Mouse (Mus musculus): ENCODE results near the gene Cep19. TPM values are rescaled to one million over a fixed set of nuclear protein-coding genes. Genes with fewer than 3 reads are reported as not detected.

Gene Cep19
- total and polyA plus RNA-seq, 3 experiments = 7.1 to 8.7 TPM; not detected in 1

GRCm38 (mm10) chr16:32154437-32154836 lies 54.8 kb downstream of the Cep19 start:
- no peak overlapping the region for H3K27ac ChIP-seq (ENCODE audit: control insufficient read depth, low read depth, low read length)
- H3K79me2 ChIP-seq (ENCODE audit: control insufficient read depth, insufficient read depth, low read length, poor library complexity) = peaks cover 12% of the 10 kb centered on the region; the same call in 1 of the 2 replicates
- H3K36me3 ChIP-seq (ENCODE audit: control insufficient read depth in 1 of 2, insufficient read depth in 2 of 2, low read length in 2 of 2) = peaks cover 0 to 7% of the 10 kb centered on the region in 2 experiments; a peak in 3 of 4 replicates
- H3K9me3 ChIP-seq (replicated peaks; ENCODE audit: insufficient read depth, low read length) = no peaks in the 10 kb centered on the region
- no peak overlapping the region for H3K4me3 ChIP-seq (ENCODE audit: control insufficient read depth in 1 of 2, insufficient read depth in 1 of 2, low read depth in 2 of 2, low read length in 2 of 2)
- DNase-seq (ENCODE audit: low read depth, low spot score) = no peak
- no peaks in the 10 kb centered on the region for H3K4me1 ChIP-seq (ENCODE audit: control insufficient read depth in 1 of 2, insufficient read depth in 2 of 2, low read length in 2 of 2)
- no peak overlapping the region for H3K9ac ChIP-seq (ENCODE audit: control insufficient read depth, low read depth, low read length, poor library complexity, severe bottlenecking)
- no peaks in the 10 kb centered on the region for H3K27me3 ChIP-seq (ENCODE audit: control insufficient read depth in 1 of 2, insufficient read depth in 2 of 2, low read length in 2 of 2)
- TF ChIP-seq KAT2A (conservative IDR thresholded peaks at IDR 0.05; ENCODE audit: low read depth, low read length) (no peak), GATA1 (IDR thresholded peaks at IDR 0.05; ENCODE audit: low read depth, low read length) (no peak), ZKSCAN1 (IDR thresholded peaks at IDR 0.05; ENCODE audit: low read depth, low read length) (no peak), MYB (IDR thresholded peaks at IDR 0.05; ENCODE audit: low read depth, low read length) (no peak), HCFC1 (IDR thresholded peaks at IDR 0.05; ENCODE audit: low read depth, low read length) (no peak), ZNF384 (IDR thresholded peaks at IDR 0.05; ENCODE audit: low read depth, low read length) (no peak), TBP (IDR thresholded peaks at IDR 0.05; ENCODE audit: low read depth, low read length) (no peak), USF1 (IDR thresholded peaks at IDR 0.05; ENCODE audit: low read depth, low read length) (no peak), MEF2A (IDR thresholded peaks at IDR 0.05; ENCODE audit: extremely low read depth, insufficient replicate concordance, low read depth, low read length, poor library complexity, severe bottlenecking) (no peak), TCF12 (IDR thresholded peaks at IDR 0.05; ENCODE audit: low read depth, low read length) (no peak), NELFE (IDR thresholded peaks at IDR 0.05; ENCODE audit: low read depth, low read length) (no peak), MAX (IDR thresholded peaks at IDR 0.05; ENCODE audit: low read length) (no peak)

DNA sequence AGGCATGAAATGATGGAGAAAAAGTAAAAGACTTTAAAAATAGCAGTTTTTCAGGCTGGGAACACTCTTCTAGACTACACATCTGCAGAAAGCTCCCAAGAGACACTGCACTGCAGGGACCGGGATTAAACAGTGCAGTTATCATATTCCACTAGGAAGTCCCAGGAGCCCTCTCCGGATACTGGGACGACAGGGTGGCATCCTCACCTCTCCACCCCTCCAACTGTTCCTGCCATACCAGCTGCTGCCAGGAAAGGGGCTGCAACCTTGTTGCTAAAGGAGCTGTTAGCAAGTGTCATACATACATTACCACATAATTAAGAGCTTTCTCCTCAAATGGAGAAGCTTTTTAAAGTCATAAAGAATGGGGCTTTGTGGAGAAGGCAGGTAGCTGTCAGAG lies 57.1 kb downstream of the Cep19 start:
- Histone ChIP-seq H3K36me3 (ENCODE audit: control insufficient read depth in 1 of 2, insufficient read depth in 2 of 2, low read length in 2 of 2) (peaks cover 0 to 7% of the 10 kb centered on the region in 2 experiments), H3K79me2 (ENCODE audit: control insufficient read depth, insufficient read depth, low read length, poor library complexity) (peaks cover 27% of the 10 kb centered on the region), H3K9ac (ENCODE audit: control insufficient read depth, low read depth, low read length, poor library complexity, severe bottlenecking) (no peak overlapping the region), H3K4me3 (ENCODE audit: control insufficient read depth in 1 of 2, insufficient read depth in 1 of 2, low read depth in 2 of 2, low read length in 2 of 2) (no peak overlapping the region), H3K9me3 (replicated peaks; ENCODE audit: insufficient read depth, low read length) (no peaks in the 10 kb centered on the region), H3K27ac (ENCODE audit: control insufficient read depth, low read depth, low read length) (no peak overlapping the region), H3K4me1 (ENCODE audit: control insufficient read depth in 1 of 2, insufficient read depth in 2 of 2, low read length in 2 of 2) (no peaks in the 10 kb centered on the region), H3K27me3 (ENCODE audit: control insufficient read depth in 1 of 2, insufficient read depth in 2 of 2, low read length in 2 of 2) (no peaks in the 10 kb centered on the region)
- DNase-seq (ENCODE audit: low read depth, low spot score) = no peak
- no peak for TF ChIP-seq ELF1 (IDR thresholded peaks at IDR 0.05; ENCODE audit: low read depth, low read length)
- TF ChIP-seq RCOR1 (IDR thresholded peaks at IDR 0.05; ENCODE audit: low read depth, low read length) = no peak

GRCm38 (mm10) chr16:32157369-32157768 lies 57.8 kb downstream of the Cep19 start:
- peaks cover 33% of the 10 kb centered on the region for H3K79me2 ChIP-seq (ENCODE audit: control insufficient read depth, insufficient read depth, low read length, poor library complexity)
- H3K27me3 ChIP-seq (ENCODE audit: control insufficient read depth in 1 of 2, insufficient read depth in 2 of 2, low read length in 2 of 2) = no peaks in the 10 kb centered on the region
- no peak overlapping the region for H3K9ac ChIP-seq (ENCODE audit: control insufficient read depth, low read depth, low read length, poor library complexity, severe bottlenecking)
- peaks cover 5 to 7% of the 10 kb centered on the region in 2 experiments for H3K36me3 ChIP-seq (ENCODE audit: control insufficient read depth in 1 of 2, insufficient read depth in 2 of 2, low read length in 2 of 2)
- no peak overlapping the region for H3K27ac ChIP-seq (ENCODE audit: control insufficient read depth, low read depth, low read length)
- no peak for TF ChIP-seq ZNF384 (IDR thresholded peaks at IDR 0.05; ENCODE audit: low read depth, low read length)
- no peak for TF ChIP-seq MEF2A (IDR thresholded peaks at IDR 0.05; ENCODE audit: extremely low read depth, insufficient replicate concordance, low read depth, low read length, poor library complexity, severe bottlenecking)
- TF ChIP-seq POLR2A (IDR thresholded peaks at IDR 0.05; ENCODE audit: control insufficient read depth in 1 of 2, insufficient read depth in 1 of 2, low read depth in 1 of 2, low read length in 2 of 2, poor library complexity in 1 of 2) = no peak
- no peak for TF ChIP-seq MAX (IDR thresholded peaks at IDR 0.05; ENCODE audit: low read length)
- no peak for TF ChIP-seq MAFK (IDR thresholded peaks at IDR 0.05; ENCODE audit: borderline replicate concordance, low read depth, low read length)
- no peak for TF ChIP-seq JUND (IDR thresholded peaks at IDR 0.05; ENCODE audit: low read depth, low read length)
- TF ChIP-seq CHD2 (IDR thresholded peaks at IDR 0.05; ENCODE audit: low read length) = no peak
- no peak for TF ChIP-seq CHD1 (IDR thresholded peaks at IDR 0.05; ENCODE audit: low read depth, low read length)
- no peak for TF ChIP-seq MXI1 (IDR thresholded peaks at IDR 0.05; ENCODE audit: low read depth, low read length)
- TF ChIP-seq POLR2AphosphoS2 (IDR thresholded peaks at IDR 0.05; ENCODE audit: low read length) = no peak
- no peak for TF ChIP-seq GATA1 (IDR thresholded peaks at IDR 0.05; ENCODE audit: low read depth, low read length)
- no peak for TF ChIP-seq KAT2A (conservative IDR thresholded peaks at IDR 0.05; ENCODE audit: low read depth, low read length)
- TF ChIP-seq ETS1 (IDR thresholded peaks at IDR 0.05; ENCODE audit: low read depth, low read length) = no peak
- no peak for DNase-seq (ENCODE audit: low read depth, low spot score)
- peaks cover 0 to 3% of the 10 kb centered on the region in 2 experiments; a peak in 2 of 4 replicates for H3K4me1 ChIP-seq (ENCODE audit: control insufficient read depth in 1 of 2, insufficient read depth in 2 of 2, low read length in 2 of 2)
- no peak overlapping the region for H3K4me3 ChIP-seq (ENCODE audit: control insufficient read depth in 1 of 2, insufficient read depth in 1 of 2, low read depth in 2 of 2, low read length in 2 of 2)
- no peaks in the 10 kb centered on the region for H3K9me3 ChIP-seq (replicated peaks; ENCODE audit: insufficient read depth, low read length)
